ENCODE assay signal across 27 mouse cellular contexts in the genomic region with DNA sequence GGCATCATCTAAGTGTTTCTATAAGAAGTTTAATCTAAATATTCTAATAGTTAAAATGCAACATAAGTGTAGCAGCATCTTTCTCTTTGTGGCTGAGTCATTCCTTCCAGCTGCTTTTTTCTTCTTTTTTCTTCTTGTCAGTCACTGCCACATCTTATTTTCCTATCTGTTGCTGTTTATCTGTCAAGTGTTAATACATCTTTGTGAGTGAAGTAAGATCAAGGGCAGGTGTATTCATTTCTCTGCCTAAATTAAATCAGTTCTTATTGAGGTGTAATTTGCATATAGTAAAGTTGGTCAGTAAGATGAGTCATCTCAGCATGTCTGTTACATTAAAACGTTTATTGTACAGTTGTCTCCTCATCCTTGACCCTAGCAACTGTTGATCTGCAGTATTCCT. TPM values are rescaled to one million over a fixed set of nuclear protein-coding genes. Genes with fewer than 3 reads are reported as not detected.
A peak's percentile ranks its signal among the peaks of the same experiment; 100 is the strongest.
DNase-seq lines count a peak whose midpoint lies in the region; ATAC-seq and TF ChIP-seq lines count a peak whose summit lies in the region.
"Had no signal": no experiment of that assay in that cellular context is flagged by ENCODE, and none has a peak within 500 bp of the region (broad histone marks: within the 10 kb centered on the region; RNA-seq: fewer than 3 reads in every experiment).

No protein-coding gene starts in this region.

- no peak for TF ChIP-seq POLR2A in thymus, adult 2 months (IDR thresholded peaks at IDR 0.05; ENCODE audit: control insufficient read depth, extremely low read depth, insufficient read depth, low read length, poor library complexity)

- H3K4me2 ChIP-seq in forebrain, embryonic 14.5 days (ENCODE audit: low read length) = no peak overlapping the region
- H3K4me2 ChIP-seq: embryonic facial prominence, embryonic 13.5 days; embryonic facial prominence, embryonic 15.5 days; forebrain, embryonic 12.5 days; forebrain, embryonic 15.5 days had no signal

- TF ChIP-seq CTCF in thymus, adult 2 months (IDR thresholded peaks at IDR 0.05; ENCODE audit: borderline replicate concordance, control insufficient read depth, extremely low read depth, insufficient read depth, low read length, poor library complexity) = no peak

- DNase-seq in CD4-positive helper T cell, adult 2 months (ENCODE audit: low read depth, low spot score) = peak; percentile 57
- no peak for DNase-seq in heart, adult 11 months
- DNase-seq in thymus, adult 2 months = no peak
- DNase-seq in forebrain, embryonic 14.5 days (ENCODE audit: low spot score) = no peak
- DNase-seq: adrenal gland, adult 2 months; adrenal gland, postnatal 10 days; adrenal gland, postnatal 25 days; B cell, adult 2 months; cerebellum, adult 11 months; cerebellum, adult 18-20 months; cerebellum, adult 8-10 months; cerebellum, adult 9-11 months; cerebellum, postnatal 14 days; cerebellum, postnatal 36 days; embryo, embryonic 11 days; forebrain, postnatal 0 days had no signal

- WGBS in thymus, adult 2 months = 96% methylated on average over 1 of the region's 1 CpGs
- 93% methylated on average over 1 of the region's 1 CpGs for WGBS in forebrain, embryonic 14.5 days

- no peak overlapping the region for H3K4me3 ChIP-seq in thymus, adult 2 months (ENCODE audit: control insufficient read depth, insufficient read depth, low read length)
- H3K4me3 ChIP-seq in forebrain, embryonic 14.5 days (ENCODE audit: low read depth, low read length) = no peak overlapping the region
- H3K4me3 ChIP-seq: embryonic facial prominence, embryonic 13.5 days; embryonic facial prominence, embryonic 15.5 days; erythroblast, embryonic 14.5 days; forebrain, embryonic 10.5 days; forebrain, embryonic 12.5 days; forebrain, embryonic 15.5 days had no signal

- no peaks in the 10 kb centered on the region for H3K9me3 ChIP-seq in forebrain, embryonic 14.5 days (replicated peaks; ENCODE audit: control insufficient read depth, low read length)
- H3K9me3 ChIP-seq: embryonic facial prominence, embryonic 13.5 days; embryonic facial prominence, embryonic 15.5 days; forebrain, embryonic 15.5 days had no signal

- H3K27me3 ChIP-seq in thymus, adult 2 months (ENCODE audit: control insufficient read depth, insufficient read depth, low read length) = no peaks in the 10 kb centered on the region
- no peaks in the 10 kb centered on the region for H3K27me3 ChIP-seq in forebrain, embryonic 14.5 days (replicated peaks; ENCODE audit: control insufficient read depth, insufficient read depth, low read length)
- H3K27me3 ChIP-seq: embryonic facial prominence, embryonic 13.5 days; embryonic facial prominence, embryonic 15.5 days; forebrain, embryonic 12.5 days; forebrain, embryonic 15.5 days; Patski had no signal

- H3K36me3 ChIP-seq in thymus, adult 2 months (ENCODE audit: control insufficient read depth, insufficient read depth, low read length) = no peaks in the 10 kb centered on the region
- H3K36me3 ChIP-seq in forebrain, embryonic 14.5 days (ENCODE audit: control insufficient read depth, insufficient read depth, low read length) = no peaks in the 10 kb centered on the region
- H3K36me3 ChIP-seq: embryonic facial prominence, embryonic 13.5 days; forebrain, embryonic 15.5 days had no signal

- peak; percentile 65 for ATAC-seq in CD4-positive, CD25-positive, alpha-beta regulatory T cell, adult 4 months
- peak; percentile 65 for ATAC-seq in activated CD4-positive, CD25-positive, alpha-beta regulatory T cell, adult 4 months
- ATAC-seq in inflammation-experienced regulatory T-cells, adult 6 months = peak; percentile 73
- no peak for ATAC-seq in megakaryocyte progenitor cell, adult 5-6 weeks (replicated peaks; ENCODE audit: poor library complexity)
- no peak for ATAC-seq in forebrain, embryonic 14.5 days
- ATAC-seq: forebrain, embryonic 15.5 days; forebrain, postnatal 0 days; Patski had no signal

- no peak overlapping the region for H3K9ac ChIP-seq in forebrain, embryonic 14.5 days (ENCODE audit: low read length)
- H3K9ac ChIP-seq: embryonic facial prominence, embryonic 13.5 days; embryonic facial prominence, embryonic 15.5 days; forebrain, embryonic 12.5 days; forebrain, embryonic 15.5 days; forebrain, postnatal 0 days had no signal

- H3K27ac ChIP-seq in thymus, adult 2 months (ENCODE audit: control insufficient read depth, insufficient read depth, low read length) = no peak overlapping the region
- no peak overlapping the region for H3K27ac ChIP-seq in forebrain, embryonic 14.5 days (ENCODE audit: low read depth, low read length)
- H3K27ac ChIP-seq: embryonic facial prominence, embryonic 13.5 days; embryonic facial prominence, embryonic 15.5 days; forebrain, embryonic 10.5 days; forebrain, embryonic 12.5 days; forebrain, embryonic 15.5 days had no signal

- H3K4me1 ChIP-seq in thymus, adult 2 months (replicated peaks; ENCODE audit: control insufficient read depth, insufficient read depth, low read length) = no peaks in the 10 kb centered on the region
- no peaks in the 10 kb centered on the region for H3K4me1 ChIP-seq in forebrain, embryonic 14.5 days (ENCODE audit: control insufficient read depth, insufficient read depth, low read length)
- H3K4me1 ChIP-seq: embryonic facial prominence, embryonic 13.5 days; embryonic facial prominence, embryonic 15.5 days; forebrain, embryonic 15.5 days had no signal

RNA-seq across cellular contexts. Expression of gene Rev3l, which starts 32.8 kb away (rescaled TPM):
- 10 to 100 TPM; 14.6 to 15.5 TPM for polyA plus RNA-seq in CD4-positive, CD25-positive, alpha-beta regulatory T cell, adult 4 months (2017; shearing (Covaris generic))
- polyA plus RNA-seq in activated CD4-positive, CD25-positive, alpha-beta regulatory T cell, adult 4 months (2017; shearing (Covaris generic)) = 10 to 100 TPM; 12.1 to 15.8 TPM
- 10 to 100 TPM; 10.9 to 17.8 (median 14.3) TPM for polyA plus RNA-seq in inflammation-experienced regulatory T-cells, adult 6 months (2017; shearing (Covaris generic))
- 29.5 and 31.8 TPM in 2 replicates for polyA plus RNA-seq in thymus, adult 2 months (2012; rRNA removed)
- total RNA-seq in megakaryocyte progenitor cell, adult 5-6 weeks (2015) = 35.6 and 40.7 TPM in 2 replicates
- total RNA-seq in megakaryocyte progenitor cell, adult 5-6 weeks (2017) = 18.8 and 23.7 TPM in 2 replicates
- polyA plus RNA-seq in forebrain, embryonic 14.5 days (2014; fragmentation: Nextera tagmentation; extraction: Ambion mirVana) = 31.6 and 33.3 TPM in 2 replicates

Comparison
In these comparisons a context has a peak if more than half of its experiments do, and no peak if none do; other contexts are left out.
1. ATAC-seq: peak in CD4-positive, CD25-positive, alpha-beta regulatory T cell, adult 4 months (single experiment), activated CD4-positive, CD25-positive, alpha-beta regulatory T cell, adult 4 months (single experiment) and inflammation-experienced regulatory T-cells, adult 6 months (single experiment); none in megakaryocyte progenitor cell, adult 5-6 weeks (single experiment) and forebrain, embryonic 14.5 days (single experiment).